Mouse (Mus musculus) MN1 (cell line): Measurements from ENCODE around the gene 1700016K19Rik.
"Not testable (repeated sequence)": the region's sequence is repeated elsewhere in the genome, so short reads cannot be mapped to it uniquely, and the experiment has no call there.

Source experiments
- DNase-seq: peaks from one replicate; pipeline ENCODE4 v3.0.0-alpha.2; 2016; ENCODE audit warnings: low spot score

The 1700016K19Rik gene

DNA sequence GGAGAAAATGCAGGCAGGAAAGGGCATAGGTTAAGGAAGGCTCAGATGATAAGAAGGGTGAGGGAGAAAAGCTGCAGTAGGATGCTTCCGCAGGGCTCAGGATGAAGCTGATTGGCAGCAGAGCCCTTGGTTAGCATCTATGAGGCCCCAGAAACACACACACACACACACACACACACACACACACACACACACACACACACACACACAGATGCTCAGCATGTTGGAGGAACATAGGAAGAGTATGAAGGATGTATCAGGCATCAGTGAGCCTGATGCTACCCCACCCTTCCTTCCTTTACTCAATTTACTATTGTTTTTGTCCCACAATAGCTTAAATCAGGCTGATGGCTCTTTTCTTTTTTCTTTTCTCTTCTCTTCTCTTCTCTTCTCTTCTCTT lies 15.1 kb upstream of the 1700016K19Rik start:
- no peak for DNase-seq

DNA sequence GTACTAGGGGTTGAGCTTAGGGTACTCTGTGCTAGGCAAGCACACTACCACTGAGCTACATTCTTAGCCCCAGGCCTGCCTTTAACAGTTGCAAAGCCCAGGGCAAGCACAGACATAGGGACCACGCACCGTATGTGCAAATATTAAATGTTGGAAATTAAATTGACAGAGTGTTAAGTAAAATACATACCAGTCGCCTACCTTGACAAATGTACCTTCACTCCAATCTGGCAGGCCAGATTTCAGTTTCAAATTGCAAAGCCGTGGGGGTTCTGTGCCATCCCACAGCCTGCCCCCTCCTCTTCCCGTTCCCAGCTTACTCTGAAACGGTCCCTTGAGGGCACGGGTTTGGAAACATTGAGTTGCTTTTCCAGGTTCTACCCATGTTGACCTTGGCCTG lies 13.8 kb upstream of the 1700016K19Rik start:
- no peak for DNase-seq

DNA sequence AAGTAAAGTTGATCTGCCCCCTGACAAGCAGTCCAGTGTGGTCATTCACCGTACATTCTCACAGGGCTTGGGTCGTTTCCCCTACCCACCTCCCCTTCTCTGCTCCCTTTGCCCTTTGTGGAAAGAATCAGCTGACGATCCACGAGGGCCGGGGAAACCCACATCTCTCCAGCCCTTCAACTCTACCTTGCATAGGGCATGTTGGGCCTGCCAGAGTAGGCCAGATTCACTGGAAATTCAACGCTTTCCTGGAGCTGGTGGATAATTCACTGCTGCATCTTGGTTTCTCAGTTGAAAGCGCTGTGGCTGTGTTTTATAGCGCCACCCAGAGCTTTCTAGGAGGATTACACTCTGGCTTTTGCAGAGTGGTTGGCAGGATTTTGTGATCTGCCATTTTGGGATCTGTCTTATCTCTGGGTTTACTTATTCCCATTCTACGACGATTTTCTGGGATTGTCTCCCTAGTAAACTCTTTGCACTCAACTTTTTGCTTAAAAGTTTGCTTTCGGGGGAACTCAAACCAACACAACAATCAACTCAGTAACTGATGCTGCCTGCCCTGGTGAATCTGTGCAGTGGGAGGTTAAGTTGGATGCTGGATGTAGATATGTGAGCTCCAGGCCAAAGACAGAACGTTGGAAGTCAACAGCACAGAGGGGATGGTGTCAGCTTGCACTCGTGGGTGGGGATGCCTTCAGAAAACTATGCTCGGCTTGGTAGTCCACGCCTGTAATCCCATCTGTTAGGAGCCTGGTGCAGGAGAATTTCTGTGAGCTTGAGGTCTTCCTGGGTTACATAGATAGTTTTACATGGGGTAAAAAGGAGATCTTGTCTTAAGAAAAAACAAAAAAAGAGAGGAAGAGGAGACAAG lies 8.5 kb upstream of the 1700016K19Rik start:
- DNase-seq = no peak

DNA sequence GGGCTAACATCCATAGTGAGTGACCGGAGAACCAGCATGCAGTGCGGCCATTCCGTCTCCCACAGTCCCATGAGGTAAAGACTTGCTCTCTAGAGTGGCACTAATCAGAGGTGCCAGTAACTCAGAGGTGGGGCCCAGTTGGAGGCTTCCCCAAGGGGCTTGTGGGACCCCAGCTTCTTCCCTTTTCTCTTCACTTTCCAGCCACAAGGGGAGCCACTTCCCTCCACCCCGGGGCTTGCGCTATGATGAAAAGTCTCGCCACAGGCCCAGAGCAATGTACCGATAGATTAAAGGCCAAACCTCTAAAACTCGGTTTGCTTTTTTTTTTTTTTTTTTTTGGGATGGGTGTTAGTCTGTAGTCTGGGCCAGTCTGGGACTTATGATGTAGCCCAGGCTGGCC lies 7.8 kb upstream of the 1700016K19Rik start:
- DNase-seq = no peak

DNA sequence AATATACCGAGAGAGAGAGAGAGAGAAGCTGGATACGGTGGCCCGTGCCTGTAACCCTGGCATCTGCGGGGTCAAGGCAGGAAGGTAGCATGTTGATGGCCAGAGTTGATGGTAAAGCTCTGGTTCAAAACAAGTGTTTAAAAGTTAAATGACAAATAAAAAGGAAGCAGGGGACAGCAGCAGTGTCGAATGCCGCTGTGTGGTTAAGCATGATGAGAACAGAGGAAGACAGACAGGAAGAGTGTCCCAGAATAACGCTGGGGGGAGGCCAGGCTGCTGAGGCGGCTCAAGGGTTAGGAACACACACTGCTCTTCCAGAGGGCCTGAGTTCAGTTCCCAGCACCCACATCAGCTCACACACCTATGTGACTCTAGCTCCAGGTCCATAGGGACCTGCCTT lies 7.2 kb upstream of the 1700016K19Rik start:
- no peak for DNase-seq

GRCm38 (mm10) chr11:75994357-75994756 lies 5.4 kb upstream of the 1700016K19Rik start:
- no peak for DNase-seq

GRCm38 (mm10) chr11:76000701-76001100 lies 989 bp downstream of the 1700016K19Rik start:
- DNase-seq = no peak

DNA sequence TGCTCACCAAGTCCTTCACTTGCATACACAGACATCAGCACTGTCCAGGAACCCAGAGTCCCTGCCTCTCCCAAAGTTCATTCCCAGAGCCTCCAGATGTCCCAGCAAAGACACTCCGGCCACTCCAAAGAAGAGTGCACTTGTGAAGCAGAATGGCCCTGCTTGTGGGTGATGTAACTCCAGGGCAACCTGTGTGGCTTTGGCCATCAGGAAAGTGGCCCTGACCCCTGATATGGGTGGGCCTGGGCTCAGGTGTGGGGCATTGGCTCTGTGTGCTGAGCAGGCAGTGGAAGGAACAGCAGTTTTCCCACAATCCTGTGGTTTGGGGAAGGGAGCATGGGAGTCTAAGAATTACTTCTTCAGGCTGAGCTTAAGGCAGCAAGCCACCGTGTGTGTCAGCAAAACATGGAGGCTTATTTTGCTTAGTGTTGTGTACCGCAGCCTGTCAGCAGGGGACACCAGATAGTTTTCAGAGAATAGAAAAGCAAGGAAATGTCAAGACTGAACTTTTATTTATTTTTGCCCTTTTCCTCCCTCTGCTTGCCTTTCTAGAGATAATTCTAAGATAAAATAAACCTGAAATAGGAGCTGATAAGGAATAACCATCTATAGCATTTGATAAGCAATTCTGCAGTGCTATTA lies 1.6 kb downstream of the 1700016K19Rik start:
- DNase-seq = no peak

GRCm38 (mm10) chr11:76004276-76004675 lies 4.6 kb downstream of the 1700016K19Rik start:
- not testable (repeated sequence) for DNase-seq

DNA sequence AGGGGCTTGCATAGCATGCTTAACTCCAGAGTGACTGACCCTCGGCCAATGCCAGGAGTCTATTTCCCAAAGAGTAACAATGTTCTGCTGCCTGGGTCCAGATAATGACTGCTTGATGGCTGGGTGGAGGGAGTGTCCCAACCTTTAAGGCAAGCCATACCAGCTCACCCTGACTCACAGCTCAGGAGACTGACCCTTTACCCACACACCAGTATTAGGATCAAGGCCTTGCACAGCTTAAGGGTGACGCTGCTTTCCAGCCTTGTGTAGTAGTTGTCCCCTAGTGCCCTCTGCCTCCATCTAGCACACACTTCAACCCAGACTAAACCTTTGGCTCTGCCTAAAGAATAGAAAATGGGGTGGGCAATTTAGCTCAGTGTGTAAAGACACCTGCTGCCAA lies 8.4 kb downstream of the 1700016K19Rik start:
- no peak for DNase-seq

DNA sequence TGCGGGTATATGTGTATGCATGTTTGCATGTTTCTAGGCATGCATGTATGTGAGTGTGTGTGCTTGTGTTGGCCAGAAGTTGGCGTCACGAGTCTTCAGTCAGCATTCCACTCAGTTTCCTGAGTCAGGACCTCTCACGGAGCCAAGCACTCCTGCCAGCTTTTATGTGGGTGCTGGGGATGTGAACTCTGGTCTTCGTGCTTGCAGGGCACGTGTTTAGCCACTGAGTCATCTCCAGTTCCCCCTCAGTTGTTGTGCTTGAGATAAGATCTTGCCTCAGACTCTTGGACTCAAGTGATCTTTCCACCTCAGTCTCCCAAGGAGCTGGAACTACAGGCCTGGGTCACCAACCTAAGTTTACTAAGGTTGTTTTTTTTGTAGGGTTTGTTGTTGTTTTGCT lies 9.4 kb downstream of the 1700016K19Rik start:
- no peak for DNase-seq

DNA sequence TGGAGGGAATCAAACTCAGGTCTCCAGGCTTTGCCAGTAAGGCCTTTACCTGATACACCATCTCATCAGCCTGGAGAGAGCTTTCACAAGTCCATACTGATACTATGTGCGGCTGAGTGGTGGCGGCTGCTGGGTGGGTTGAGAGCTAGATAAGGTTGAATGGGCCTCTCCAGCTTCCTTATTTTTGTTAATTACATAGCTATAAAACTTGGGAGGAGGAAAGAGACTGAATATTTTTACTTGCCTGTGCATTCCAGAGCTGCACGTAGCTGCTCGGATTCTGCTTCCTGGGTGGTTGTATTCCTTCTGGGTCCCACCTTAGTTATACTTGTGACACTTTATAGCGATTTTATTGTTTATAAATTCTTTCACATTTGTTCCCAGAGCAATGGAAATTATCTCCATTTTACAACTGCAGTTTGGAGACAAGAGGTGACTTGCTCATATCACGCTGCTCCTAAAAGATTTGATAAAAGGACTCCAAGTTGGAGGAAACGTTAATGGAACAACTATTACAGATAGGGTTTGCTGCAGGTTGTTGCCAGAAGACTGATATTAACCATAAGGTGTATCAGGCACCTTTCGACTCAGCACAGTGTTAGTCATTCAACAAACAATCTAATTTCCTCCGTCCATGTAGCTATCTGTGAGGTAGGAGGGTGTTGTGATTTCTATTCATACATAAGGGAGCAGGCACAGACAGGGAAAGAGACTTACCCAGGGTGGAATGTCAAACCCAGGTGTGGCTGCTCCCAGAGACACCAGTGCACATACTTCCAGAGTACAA lies 11.3 kb downstream of the 1700016K19Rik start:
- DNase-seq = no peak

GRCm38 (mm10) chr11:76015251-76015650 lies 15.5 kb downstream of the 1700016K19Rik start:
- DNase-seq = no peak

DNA sequence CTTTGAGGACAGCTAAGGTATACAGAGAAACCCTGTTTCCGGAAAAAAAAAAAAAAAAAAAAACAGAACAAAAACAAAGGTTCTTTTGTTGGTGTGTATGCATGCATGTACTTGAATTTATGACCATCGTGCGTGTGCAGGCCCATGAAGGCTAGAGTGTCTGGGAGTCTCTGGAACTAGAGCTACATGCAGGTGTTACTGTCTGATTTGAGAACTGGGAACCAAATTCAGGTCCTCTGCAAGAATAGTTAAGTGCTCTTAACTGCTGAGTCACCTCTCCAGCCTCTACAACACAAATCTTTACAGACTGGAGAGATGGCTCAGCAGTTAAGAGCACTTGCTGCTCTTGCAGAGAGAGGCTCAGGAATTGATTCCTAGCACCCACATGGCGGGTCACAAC lies 16.1 kb downstream of the 1700016K19Rik start:
- DNase-seq = no peak

DNA sequence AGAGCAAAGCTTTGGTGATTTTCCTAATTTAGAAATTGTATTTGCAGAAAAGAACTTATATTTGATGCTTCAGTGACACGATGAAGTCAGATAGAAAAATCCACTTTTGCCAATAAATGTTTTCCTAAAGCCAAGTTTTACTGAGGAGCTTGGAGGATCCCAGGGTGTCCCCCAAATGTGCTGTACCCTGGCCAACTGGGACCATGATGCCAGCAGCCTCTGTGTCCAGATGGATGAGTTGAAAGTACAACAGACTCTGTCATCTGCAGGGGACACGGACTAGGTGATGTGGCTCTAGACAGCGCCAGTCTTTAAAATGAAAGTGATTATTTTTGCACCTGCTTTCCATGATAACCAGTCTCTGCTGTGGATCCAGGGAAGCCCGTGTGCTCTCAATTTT lies 20.2 kb downstream of the 1700016K19Rik start:
- DNase-seq = no peak

DNA sequence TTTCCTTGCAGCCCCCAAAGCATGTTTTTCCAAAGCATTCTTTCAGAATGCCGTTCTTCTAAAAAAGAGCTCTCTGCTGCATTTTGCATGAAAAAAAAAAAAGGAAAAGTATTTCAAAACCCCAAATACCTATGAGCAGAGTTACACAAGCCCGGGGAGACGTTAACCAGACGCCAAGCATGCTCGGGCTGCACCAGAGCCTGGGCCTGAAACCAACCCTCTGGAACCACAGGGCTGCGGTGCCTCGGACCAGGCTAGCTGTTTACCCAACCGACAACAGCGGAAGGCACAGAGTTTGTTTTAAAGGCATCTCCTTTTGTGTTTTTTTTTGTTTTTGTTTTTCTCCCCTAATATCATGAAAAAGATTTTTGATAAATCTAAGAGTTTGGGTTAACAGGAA lies 21.2 kb downstream of the 1700016K19Rik start:
- DNase-seq = no peak

DNA sequence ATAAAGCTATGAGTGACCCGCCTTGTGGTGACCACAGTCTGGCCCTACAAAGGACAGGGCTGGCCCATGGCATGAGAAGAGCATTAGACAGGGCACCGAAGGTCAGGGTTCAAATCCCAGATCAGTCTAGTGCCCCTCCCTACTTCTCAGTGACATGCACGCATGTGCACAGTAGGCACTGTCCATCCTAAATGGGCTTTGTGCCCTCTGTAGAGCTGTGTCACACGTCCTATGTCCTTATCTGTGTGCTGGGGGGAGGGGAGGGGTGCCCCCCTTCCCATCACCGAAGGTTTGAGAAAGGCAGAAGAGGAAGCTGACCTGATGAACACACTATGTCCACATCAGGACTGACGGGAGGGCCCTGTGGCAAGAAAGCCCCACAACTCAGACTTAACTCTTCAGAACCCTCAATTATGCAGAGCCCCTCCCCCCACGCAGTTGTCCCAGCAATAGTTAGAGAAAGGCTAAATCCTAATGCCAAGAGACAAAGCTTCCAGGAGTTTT lies 25.4 kb downstream of the 1700016K19Rik start:
- no peak for DNase-seq

DNA sequence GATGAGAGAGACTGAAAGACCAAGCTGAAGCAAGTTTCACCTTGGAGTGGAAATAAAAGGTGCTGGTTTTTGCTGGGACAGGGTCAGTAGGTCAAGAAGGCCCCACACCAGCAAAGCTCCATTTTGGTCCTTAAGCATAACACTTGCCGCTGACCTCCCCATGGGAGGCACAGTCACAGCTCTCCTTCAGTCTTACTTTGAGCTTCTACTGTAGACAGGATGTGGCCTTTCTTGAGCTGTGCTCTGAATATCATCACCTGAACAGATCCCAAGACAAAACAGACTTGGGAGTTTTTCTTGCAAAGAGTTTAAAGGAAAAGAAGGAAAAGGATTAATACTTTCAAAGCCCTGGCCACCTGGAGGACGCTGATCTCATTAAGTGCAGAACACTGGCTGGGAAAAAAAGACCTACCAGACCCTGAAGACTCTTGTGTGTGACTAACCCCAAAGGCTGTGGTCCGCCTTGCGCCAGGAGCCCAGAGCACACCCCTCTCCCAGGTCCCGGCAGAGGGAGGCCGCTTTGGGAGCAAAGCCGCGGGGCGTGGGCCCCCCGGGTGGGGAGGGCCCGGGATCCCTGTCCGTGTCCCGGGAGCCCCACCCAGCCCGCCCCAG lies 26.9 kb downstream of the 1700016K19Rik start:
- DNase-seq = peak; percentile 58

DNA sequence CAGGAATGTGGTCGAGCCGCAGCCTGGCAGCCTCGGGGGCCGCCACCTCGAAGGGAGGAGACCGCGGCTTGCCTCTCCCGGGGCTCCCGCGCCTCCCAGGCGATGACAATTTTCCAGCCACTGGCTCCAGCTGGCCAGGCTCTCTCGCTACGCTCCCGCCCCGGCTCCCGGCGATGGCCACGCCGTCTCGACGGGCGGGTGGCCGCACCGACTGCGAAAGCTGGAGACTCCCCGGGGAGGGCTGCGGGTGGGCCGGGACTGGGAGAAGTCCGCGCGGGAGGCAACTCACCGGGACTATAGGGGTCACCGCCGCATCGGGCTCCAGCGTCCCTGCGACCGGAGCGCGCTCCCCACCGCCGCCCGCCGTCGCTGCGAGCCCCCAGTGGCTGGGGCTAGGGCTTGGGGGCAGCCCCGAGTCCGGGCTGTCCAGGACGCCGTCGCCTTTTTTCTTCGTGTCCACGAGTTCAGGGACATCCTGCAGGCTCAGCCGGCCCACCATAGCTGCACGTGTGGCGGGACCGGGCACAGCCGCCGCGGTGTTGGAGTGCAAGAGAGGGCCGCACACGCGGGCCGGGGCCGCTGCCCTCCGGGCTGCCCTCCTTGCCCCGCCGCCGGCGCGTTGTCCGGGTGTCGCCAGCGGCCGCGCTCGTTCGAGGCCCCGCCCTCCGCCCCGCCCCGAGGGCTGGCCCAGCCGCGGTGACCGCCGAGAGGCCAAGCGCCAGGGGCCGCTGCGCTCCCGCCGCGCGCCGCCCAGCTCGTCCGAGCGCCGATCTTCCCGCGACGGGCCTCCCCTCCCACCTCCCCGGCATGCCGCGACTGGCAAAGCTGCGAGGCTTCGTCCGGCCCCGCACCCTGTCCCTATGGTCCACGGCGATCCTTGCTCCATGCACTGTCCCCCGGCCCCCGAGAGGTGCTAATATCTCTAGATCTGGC lies 27.7 kb downstream of the 1700016K19Rik start, which contains the start of gene Rflnb:
TSS of gene Rflnb (minus strand) at position 644 of the 933 bp plus-strand sequence.
- peak; percentile 88 for DNase-seq

GRCm38 (mm10) chr11:76028072-76028465 lies 28.4 kb downstream of the 1700016K19Rik start:
- DNase-seq = peak; percentile 21

DNA sequence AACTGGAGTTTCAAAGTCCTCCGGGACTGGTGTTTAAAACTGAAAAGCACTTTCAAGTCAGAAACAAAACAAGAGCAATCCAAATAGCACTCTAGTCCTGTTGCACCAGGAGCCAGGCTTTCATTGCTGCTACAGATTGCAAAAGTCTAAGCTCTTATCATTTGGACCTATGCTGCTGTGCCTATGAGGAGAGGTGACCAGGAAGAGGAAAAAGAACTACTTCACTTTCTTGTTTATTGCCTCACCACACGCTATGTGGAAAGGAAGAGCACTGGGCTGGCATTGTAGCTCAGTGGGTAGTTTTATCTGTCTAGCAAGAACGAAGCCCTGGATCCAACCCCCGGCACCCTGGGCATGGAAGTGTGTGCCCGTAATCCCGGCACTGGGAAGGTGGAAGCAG lies 33.6 kb downstream of the 1700016K19Rik start:
- DNase-seq = no peak
